Mouse (Mus musculus) limb, embryonic 15.5 days (tissue): Measurements from ENCODE around the gene Olfr547. TPM values are rescaled to one million over a fixed set of nuclear protein-coding genes. Genes with fewer than 3 reads are reported as not detected.

Source experiments
- ATAC-seq: fragments of 200-750 bp; cut with Nextera tagmentation; 2 replicates; pipeline ENCODE4 v1.8.0; 2017; ENCODE audit warnings: low read depth, moderate TSS enrichment; ENCODE audit not compliant: insufficient number of reproducible peaks, low FRiP score, low TSS enrichment
- H3K27ac ChIP-seq: fragments of 300-500 bp; sonication (generic); 2 replicates; pipeline ENCODE4 v1.5.1; 2015; ENCODE audit warnings: moderate library complexity, mild to moderate bottlenecking, inconsistent platforms
- H3K27me3 ChIP-seq: fragments of 300-500 bp; sonication (generic); 2 replicates; pipeline ENCODE4 v1.6.1; 2015; ENCODE audit warnings: inconsistent platforms
- H3K36me3 ChIP-seq: fragments of 300-500 bp; sonication (generic); 2 replicates; pipeline ENCODE4 v1.6.1; 2015; ENCODE audit warnings: inconsistent platforms
- H3K4me1 ChIP-seq: fragments of 300-500 bp; sonication (generic); 2 replicates; pipeline ENCODE4 v1.6.1; 2015; ENCODE audit warnings: inconsistent platforms
- H3K4me2 ChIP-seq: fragments of 300-500 bp; sonication (generic); 2 replicates; pipeline ENCODE4 v1.6.1; 2015; ENCODE audit warnings: mild to moderate bottlenecking, inconsistent platforms
- H3K4me3 ChIP-seq: fragments of 300-500 bp; sonication (generic); 2 replicates; pipeline ENCODE4 v1.5.1; 2015; ENCODE audit warnings: mild to moderate bottlenecking, inconsistent platforms
- H3K9ac ChIP-seq: fragments of 300-500 bp; sonication (generic); 2 replicates; pipeline ENCODE4 v1.6.1; 2015; ENCODE audit warnings: inconsistent platforms
- H3K9me3 ChIP-seq: fragments of 300-500 bp; sonication (generic); 2 replicates; pipeline ENCODE4 v1.6.1; 2016; ENCODE audit warnings: inconsistent platforms
- WGBS: fragments of 180-500 bp; shearing (Covaris S2); methylation state at CpG from one replicate; pipeline ENCODE4 v1.1.7; 2015; 5-methylcytosine and 5-hydroxymethylcytosine counted together
- polyA plus RNA-seq: library from polyadenylated mRNA; unstranded; fragments of >200 nt; fragmentation: Nextera tagmentation; extraction: Ambion mirVana; gene quantifications from 2 replicates; pipeline ENCODE4 v1.2.1, GENCODE M21; 2015

Gene Olfr547
- polyA plus RNA-seq, 1 experiment from 2014 or later, result not detected

DNA sequence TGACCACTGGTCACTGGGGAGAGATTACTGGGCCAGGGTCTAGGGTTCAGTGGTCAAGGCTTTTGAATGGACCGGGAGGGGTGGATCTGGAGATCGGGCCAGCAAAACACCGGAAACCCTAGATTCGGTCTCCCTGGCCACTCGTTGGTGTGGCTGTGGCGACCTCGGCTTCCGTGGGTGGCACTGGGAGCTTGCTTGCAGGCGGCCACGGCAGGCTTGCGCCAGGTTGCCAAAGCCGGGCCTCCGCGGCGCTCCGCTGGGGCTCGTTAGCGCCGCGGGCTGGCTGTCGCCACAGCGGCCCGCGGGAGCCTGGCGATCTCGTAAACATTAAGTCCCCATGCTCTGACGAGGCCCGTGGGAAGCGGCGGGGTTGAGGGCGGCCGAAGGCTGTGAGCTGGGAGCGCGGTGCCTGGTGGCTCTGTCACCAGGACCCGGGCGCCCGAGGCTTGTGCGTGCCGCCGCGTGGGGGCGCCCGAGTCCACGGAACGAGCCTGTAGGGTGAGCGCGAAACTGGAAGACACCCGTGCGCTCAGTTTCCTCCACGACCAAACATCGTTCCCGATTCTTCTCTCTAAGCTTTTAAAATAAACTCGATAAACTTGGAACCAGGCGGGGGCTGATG, 21.6 kb upstream of the Olfr547 start:
- ATAC-seq, result peak; percentile 60; the same call in 1 of the 2 replicates
- H3K4me1 ChIP-seq, result peaks cover 22% of the 10 kb centered on the region
- peak overlapping the region; percentile 47 for H3K4me3 ChIP-seq
- H3K4me2 ChIP-seq, result peak overlapping the region; percentile 96
- peaks cover 25% of the 10 kb centered on the region for H3K27me3 ChIP-seq
- under 1% methylated on average over 54 of the region's 54 CpGs for WGBS
- H3K36me3 ChIP-seq, result no peaks in the 10 kb centered on the region
- H3K9ac ChIP-seq, result peak overlapping the region; percentile 63
- no peaks in the 10 kb centered on the region for H3K9me3 ChIP-seq
- H3K27ac ChIP-seq, result no peak overlapping the region

DNA sequence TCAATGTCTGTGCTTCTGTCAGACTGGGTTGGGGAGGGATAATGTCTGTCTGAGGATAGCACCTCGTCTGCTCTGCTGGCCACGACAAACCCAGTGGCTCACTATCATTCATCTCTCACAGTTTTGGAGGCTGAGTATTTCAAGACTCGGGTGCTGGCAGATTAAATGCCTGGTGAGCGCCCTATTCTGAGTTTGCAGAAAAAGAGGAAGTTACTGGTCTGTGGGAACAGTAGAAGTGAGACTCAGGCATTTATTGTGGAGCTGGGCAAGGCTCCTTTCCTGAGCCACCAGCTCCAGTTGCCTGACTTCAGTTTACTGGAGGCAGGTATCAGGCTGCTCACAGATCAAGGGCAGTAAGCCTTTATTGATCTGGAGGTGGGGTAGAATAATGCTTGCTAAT, 20.4 kb upstream of the Olfr547 start:
- H3K4me2 ChIP-seq, result no peak overlapping the region
- WGBS, result 60% methylated on average over 4 of the region's 4 CpGs
- H3K4me1 ChIP-seq, result peaks cover 22% of the 10 kb centered on the region
- H3K9me3 ChIP-seq, result no peaks in the 10 kb centered on the region
- no peak overlapping the region for H3K27ac ChIP-seq
- no peak overlapping the region for H3K9ac ChIP-seq
- H3K4me3 ChIP-seq, result no peak overlapping the region
- H3K27me3 ChIP-seq, result peaks cover 25% of the 10 kb centered on the region
- no peaks in the 10 kb centered on the region for H3K36me3 ChIP-seq
- no peak for ATAC-seq

DNA sequence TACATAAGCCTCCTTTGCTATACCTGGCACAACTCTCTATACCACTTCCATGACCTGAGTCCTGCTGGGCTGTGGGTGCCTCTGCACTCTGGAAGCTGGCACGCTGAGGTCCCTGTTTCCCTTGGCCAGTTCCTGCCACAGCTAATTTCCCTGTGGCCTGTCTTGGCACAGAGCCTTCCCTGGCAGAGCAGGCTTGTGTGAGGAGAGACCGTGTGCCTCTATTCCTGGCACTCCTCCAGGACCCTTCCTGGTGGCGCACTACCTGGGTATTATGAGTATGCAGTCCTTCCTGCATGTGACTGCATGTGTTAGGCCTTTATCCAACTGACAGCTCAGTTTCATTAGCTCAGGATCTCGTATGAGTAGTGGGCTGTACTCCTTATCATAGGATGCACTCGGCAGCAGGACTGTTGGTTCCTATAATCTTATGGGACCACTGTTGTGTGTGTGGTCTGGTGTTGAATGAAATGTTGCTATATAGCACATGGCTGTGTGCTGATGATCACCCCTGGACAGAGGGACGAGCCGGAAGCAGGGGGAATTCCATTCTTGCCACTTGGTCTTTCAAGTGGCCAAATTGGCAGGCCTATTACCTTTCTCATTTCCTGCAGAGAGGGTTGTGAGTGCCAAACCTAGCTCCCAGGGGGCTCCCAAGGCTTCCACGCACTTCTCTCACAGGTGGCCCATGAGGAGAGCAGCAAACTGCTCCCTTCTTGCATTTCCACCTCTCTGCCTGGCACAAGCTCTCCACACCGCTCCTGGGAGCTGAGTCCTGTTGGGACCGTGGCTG, 18.1 kb upstream of the Olfr547 start:
- Histone ChIP-seq H3K27ac (no peak overlapping the region), H3K4me1 (peaks cover 22% of the 10 kb centered on the region), H3K4me2 (no peak overlapping the region), H3K27me3 (peaks cover 21% of the 10 kb centered on the region), H3K9me3 (no peaks in the 10 kb centered on the region), H3K9ac (no peak overlapping the region), H3K36me3 (no peaks in the 10 kb centered on the region), H3K4me3 (no peak overlapping the region)
- peak; percentile 41; the same call in 1 of the 2 replicates for ATAC-seq
- 40% methylated on average over 10 of the region's 10 CpGs for WGBS

DNA sequence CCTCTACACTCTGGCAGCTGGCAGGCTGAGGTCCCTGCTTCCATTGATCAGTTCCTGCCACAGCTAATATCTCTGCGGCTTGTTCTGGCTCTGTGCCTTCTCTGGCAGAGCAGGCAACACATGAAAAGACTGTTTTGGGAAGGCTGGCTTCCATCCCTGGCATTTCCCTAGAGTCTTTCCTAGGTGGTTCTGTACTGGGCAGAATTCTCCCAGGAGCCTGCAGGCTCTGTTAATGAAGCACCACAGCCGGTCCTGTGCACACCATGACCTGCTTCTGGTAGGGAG, 17.6 kb upstream of the Olfr547 start:
- H3K4me1 ChIP-seq, result peaks cover 22% of the 10 kb centered on the region
- H3K4me3 ChIP-seq, result no peak overlapping the region
- ATAC-seq, result peak; percentile 22; the same call in 1 of the 2 replicates
- WGBS, result 44% methylated on average over 2 of the region's 2 CpGs
- no peak overlapping the region for H3K27ac ChIP-seq
- H3K4me2 ChIP-seq, result no peak overlapping the region
- no peak overlapping the region for H3K9ac ChIP-seq
- H3K27me3 ChIP-seq, result peaks cover 19% of the 10 kb centered on the region; the same call in 1 of the 2 replicates
- H3K9me3 ChIP-seq, result no peaks in the 10 kb centered on the region
- no peaks in the 10 kb centered on the region for H3K36me3 ChIP-seq

DNA sequence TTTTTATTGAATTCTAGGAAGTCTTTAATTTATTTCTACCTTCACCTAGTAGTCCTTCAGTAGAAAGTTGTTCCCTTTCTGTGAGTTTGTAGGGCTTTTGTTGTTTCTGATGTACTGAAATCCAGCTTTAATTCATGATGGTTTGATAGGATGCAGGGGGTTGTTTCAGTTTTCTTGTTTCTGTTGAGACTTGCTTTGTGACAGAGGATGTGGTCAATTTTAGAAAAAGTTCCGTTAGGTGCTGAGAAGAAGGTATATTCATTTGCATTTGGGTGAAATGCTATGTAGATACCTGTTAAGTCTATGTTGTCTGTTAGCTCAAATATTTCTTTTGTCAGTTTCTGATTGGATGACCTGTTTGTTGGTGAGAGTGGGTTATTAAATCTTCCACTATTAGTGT, 5.5 kb upstream of the Olfr547 start:
- 73% methylated on average over 1 of the region's 1 CpGs for WGBS
- H3K9me3 ChIP-seq, result no peaks in the 10 kb centered on the region
- H3K4me1 ChIP-seq, result no peaks in the 10 kb centered on the region
- no peak for ATAC-seq
- H3K4me2 ChIP-seq, result no peak overlapping the region
- H3K4me3 ChIP-seq, result no peak overlapping the region
- no peak overlapping the region for H3K9ac ChIP-seq
- H3K27me3 ChIP-seq, result no peaks in the 10 kb centered on the region
- H3K27ac ChIP-seq, result no peak overlapping the region
- H3K36me3 ChIP-seq, result no peaks in the 10 kb centered on the region

DNA sequence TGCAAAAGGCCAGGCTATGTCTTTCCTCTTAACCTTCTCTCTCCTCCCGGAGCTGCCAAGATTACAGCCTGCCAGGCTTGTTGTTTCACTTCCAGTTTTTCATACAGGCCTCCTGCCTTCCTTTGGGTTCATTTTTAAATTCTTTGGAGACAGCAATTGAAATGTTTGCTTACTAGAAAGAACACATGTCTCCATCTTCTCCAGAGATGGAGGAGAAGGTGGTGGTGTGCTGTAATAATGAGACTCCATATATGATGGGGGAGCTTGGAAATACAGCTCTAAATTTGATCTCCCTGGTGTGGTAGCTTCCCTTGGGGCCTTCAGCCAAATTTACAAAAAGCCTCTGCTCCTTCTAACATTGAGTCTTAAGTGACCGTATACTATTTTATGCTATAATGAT, 6.0 kb downstream of the Olfr547 start, which contains the start of gene Olfr548-ps1:
Gene Olfr548-ps1 (plus strand): TSS at position 301 of the 400 bp plus-strand sequence.
- H3K4me2 ChIP-seq, result no peak within 1 kb of the TSS
- no peaks in the 10 kb centered on the region for H3K36me3 ChIP-seq
- H3K4me3 ChIP-seq, result no peak within 1 kb of the TSS
- WGBS, result 82% methylated on average over 2 of the region's 2 CpGs
- no peaks in the 10 kb centered on the region for H3K4me1 ChIP-seq
- ATAC-seq, result no peak
- no peak within 1 kb of the TSS for H3K27ac ChIP-seq
- H3K9ac ChIP-seq, result no peak within 1 kb of the TSS
- no peaks in the 10 kb centered on the region for H3K9me3 ChIP-seq
- no peaks in the 10 kb centered on the region for H3K27me3 ChIP-seq

DNA sequence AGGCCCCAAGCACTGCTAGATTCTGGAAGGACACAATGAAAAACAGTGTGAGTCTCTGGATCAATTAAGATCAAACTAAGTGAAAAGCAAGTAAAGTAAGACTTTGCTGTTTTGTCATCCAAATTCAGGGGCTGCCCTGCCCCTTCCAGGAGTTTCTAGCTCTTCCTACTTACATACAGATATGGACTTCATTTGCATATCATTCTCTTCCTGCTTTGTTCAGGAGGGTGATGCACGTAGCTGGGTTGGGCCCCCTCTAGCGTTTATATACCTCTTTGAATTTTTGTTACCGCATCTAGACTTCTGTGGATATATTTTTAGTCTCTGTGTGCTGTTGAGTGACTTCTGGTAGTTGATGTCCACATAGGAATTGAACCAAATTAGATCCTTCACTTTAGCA, 6.7 kb downstream of the Olfr547 start:
- no peak overlapping the region for H3K9ac ChIP-seq
- no peaks in the 10 kb centered on the region for H3K27me3 ChIP-seq
- H3K27ac ChIP-seq, result no peak overlapping the region
- H3K4me3 ChIP-seq, result no peak overlapping the region
- no peaks in the 10 kb centered on the region for H3K36me3 ChIP-seq
- no peaks in the 10 kb centered on the region for H3K4me1 ChIP-seq
- WGBS, result 60% methylated on average over 3 of the region's 3 CpGs
- no peaks in the 10 kb centered on the region for H3K9me3 ChIP-seq
- H3K4me2 ChIP-seq, result no peak overlapping the region
- no peak for ATAC-seq

DNA sequence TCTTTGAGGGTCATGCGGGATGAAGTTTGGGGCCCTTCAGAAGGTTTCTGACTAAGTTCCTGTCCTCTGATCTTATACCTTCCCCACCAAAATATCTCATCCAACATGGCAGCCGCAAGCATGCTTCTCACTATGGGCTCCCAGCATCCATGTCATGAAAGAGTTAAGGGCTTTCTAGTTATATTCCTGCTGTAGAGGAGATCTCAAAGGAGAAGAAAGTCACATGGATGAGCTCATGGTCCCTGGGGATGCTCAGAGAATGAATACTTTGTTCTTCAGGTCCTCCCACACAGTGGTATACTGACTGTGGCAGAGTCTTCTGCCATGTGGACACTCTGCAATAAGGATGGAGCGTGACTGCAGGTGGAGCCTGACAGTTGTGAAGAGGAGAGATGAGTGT, 15.0 kb downstream of the Olfr547 start, which contains the start of gene Olfr549:
Gene Olfr549 (plus strand): TSS at position 301 of the 400 bp plus-strand sequence.
- 81% methylated on average over 3 of the region's 3 CpGs for WGBS

DNA sequence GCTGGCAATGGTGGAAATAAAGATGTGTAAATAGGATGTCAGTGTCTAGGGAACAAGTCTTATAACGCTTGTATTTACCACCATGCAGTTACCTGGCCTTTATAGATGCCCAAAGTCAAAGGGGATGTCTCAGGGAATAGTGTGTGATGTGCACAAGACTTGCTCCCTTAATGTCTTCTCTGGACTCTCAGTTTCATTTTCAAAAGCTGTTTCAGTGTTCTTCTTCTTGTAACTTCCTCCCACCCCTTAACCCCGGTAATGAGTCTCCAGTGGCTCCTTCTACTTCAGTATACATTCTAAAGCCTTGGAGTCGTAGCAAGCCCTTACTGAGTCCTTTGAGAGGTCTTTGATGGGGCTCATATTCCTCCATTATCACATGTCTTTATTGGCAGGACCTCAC, 18.7 kb downstream of the Olfr547 start:
- WGBS, result 68% methylated on average over 3 of the region's 3 CpGs
- H3K4me1 ChIP-seq, result no peaks in the 10 kb centered on the region
- no peaks in the 10 kb centered on the region for H3K36me3 ChIP-seq
- no peak overlapping the region for H3K9ac ChIP-seq
- H3K27me3 ChIP-seq, result no peaks in the 10 kb centered on the region
- H3K4me2 ChIP-seq, result no peak overlapping the region
- no peak for ATAC-seq
- H3K27ac ChIP-seq, result no peak overlapping the region
- no peaks in the 10 kb centered on the region for H3K9me3 ChIP-seq
- no peak overlapping the region for H3K4me3 ChIP-seq

More for the DNA sequence above, 15.0 kb downstream of the Olfr547 start, which contains the start of gene Olfr549:
- ATAC-seq, result no peak
- Histone ChIP-seq H3K27me3 (no peaks in the 10 kb centered on the region), H3K4me3 (no peak within 1 kb of the TSS), H3K27ac (no peak within 1 kb of the TSS), H3K9me3 (no peaks in the 10 kb centered on the region), H3K36me3 (no peaks in the 10 kb centered on the region), H3K4me2 (no peak within 1 kb of the TSS), H3K4me1 (no peaks in the 10 kb centered on the region), H3K9ac (no peak within 1 kb of the TSS)

DNA sequence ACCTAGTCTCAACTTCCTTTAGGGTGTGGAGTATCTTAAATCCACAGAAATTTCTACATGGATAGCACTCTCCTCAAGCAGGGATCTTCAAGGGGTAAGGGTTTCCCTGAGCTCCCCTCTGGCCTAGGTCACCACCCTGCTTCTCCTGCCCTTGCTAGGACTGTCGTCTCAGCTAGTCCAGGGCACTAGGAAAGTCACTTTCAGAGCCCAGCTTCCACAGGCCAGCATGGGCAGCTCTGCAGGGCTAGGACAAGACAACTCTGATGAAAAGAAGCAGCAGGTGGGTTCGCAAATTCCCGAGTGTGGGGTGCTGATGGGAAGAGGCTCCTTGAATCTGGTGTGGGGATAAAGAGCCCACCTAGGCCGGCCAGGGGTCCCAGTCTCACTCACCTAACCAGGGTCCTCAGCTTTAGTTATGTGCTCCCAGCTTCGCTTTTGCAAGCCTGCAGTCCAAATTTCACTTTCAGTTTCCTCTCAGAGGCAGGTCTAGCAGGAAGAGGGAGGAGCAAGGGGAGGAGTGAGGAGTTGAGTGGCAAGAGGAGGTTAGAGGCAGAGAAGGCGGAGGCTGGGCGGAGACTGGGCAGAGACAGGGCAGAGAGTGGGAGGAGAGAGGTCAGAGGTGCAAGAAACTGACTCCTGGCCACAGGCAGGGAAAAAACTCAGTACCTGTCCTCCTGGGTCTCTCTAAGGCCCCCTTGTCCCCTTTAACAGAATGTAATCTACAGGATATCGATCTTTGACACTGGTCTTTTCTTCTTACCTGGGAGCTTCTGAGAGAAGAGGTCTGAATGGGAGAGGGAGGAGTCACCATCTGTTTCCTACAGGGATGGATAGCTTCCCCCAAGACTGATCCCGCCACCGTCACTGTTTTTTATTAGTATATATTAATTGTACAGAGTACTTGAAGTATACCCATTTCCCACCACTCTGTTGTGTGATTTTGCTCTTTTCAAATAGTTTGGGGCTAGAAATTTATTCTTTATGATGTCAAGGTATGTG, 30.7 kb downstream of the Olfr547 start, which contains the start of gene Trim21:
Gene Trim21 (minus strand): TSS at position 488 of the 999 bp plus-strand sequence.
- H3K4me3 ChIP-seq, result peak within 1 kb of the TSS; percentile 45
- peak; percentile 83 for ATAC-seq
- H3K9ac ChIP-seq, result peak within 1 kb of the TSS; percentile 31
- peaks cover 8% of the 10 kb centered on the region; the same call in 1 of the 2 replicates for H3K4me1 ChIP-seq
- no peaks in the 10 kb centered on the region for H3K36me3 ChIP-seq
- no peaks in the 10 kb centered on the region for H3K9me3 ChIP-seq
- H3K27me3 ChIP-seq, result no peaks in the 10 kb centered on the region
- H3K4me2 ChIP-seq, result peak within 1 kb of the TSS; percentile 55
- peak within 1 kb of the TSS; percentile 24; the same call in 1 of the 2 replicates for H3K27ac ChIP-seq
- 17% methylated on average over 10 of the region's 10 CpGs for WGBS

DNA sequence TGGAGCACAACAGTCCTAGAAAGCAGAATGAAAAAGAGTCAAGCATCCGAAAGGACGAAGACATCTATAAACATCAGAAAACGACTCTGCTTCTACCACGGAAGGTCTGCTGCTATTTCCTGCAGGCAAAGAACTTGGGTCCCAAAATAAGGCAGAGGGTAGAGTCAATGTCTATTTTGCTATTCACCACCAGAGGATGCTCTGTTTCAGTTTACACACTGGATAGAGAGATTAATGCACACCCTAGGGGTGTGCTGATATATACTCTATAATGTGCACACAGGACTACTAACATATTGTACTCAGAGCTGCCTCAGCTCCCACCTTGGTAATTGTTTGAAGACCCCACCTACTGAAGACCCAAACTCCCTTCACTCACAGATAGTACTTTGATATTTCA, 31.7 kb downstream of the Olfr547 start:
- WGBS, result 89% methylated on average over 4 of the region's 4 CpGs
- H3K9ac ChIP-seq, result no peak overlapping the region
- no peaks in the 10 kb centered on the region for H3K36me3 ChIP-seq
- H3K4me2 ChIP-seq, result no peak overlapping the region
- H3K27ac ChIP-seq, result no peak overlapping the region
- H3K4me3 ChIP-seq, result no peak overlapping the region
- no peaks in the 10 kb centered on the region for H3K9me3 ChIP-seq
- no peaks in the 10 kb centered on the region for H3K27me3 ChIP-seq
- no peak for ATAC-seq
- H3K4me1 ChIP-seq, result peaks cover 8% of the 10 kb centered on the region; the same call in 1 of the 2 replicates
